Mouse (Mus musculus) heart, embryonic 16.5 days (tissue): ENCODE measurements around the gene Praf2. TPM values are rescaled to one million over a fixed set of nuclear protein-coding genes. Genes with fewer than 3 reads are reported as not detected.

ENCODE experiments used
- ATAC-seq: fragments of 200-750 bp; cut with Nextera tagmentation; replicated peaks from 2 replicates; pipeline ENCODE4 v1.8.0; 2017; ENCODE audit warnings: moderate number of reproducible peaks; ENCODE audit not compliant: insufficient read depth, low FRiP score; ENCODE audit errors: extremely low read depth
- H3K27ac ChIP-seq: fragments of 300-500 bp; sonication (generic); 2 replicates; pipeline ENCODE4 v1.5.1; 2014; ENCODE audit warnings: mild to moderate bottlenecking, low read length, control low read depth, moderate library complexity
- H3K27me3 ChIP-seq: fragments of 300-500 bp; sonication (generic); 2 replicates; pipeline ENCODE4 v1.6.1; 2014; ENCODE audit warnings: low read length, mixed read lengths; ENCODE audit not compliant: control insufficient read depth, insufficient read depth
- H3K36me3 ChIP-seq: fragments of 300-500 bp; sonication (generic); 2 replicates; pipeline ENCODE4 v1.6.1; 2014; ENCODE audit not compliant: control insufficient read depth, insufficient read depth
- H3K4me1 ChIP-seq: fragments of 300-500 bp; sonication (generic); 2 replicates; pipeline ENCODE4 v1.6.1; 2014; ENCODE audit warnings: low read length, mixed read lengths; ENCODE audit not compliant: control insufficient read depth, insufficient read depth
- H3K4me2 ChIP-seq: fragments of 300-500 bp; sonication (generic); 2 replicates; pipeline ENCODE4 v1.6.1; 2014; ENCODE audit warnings: low read depth, mild to moderate bottlenecking, control low read depth, low read length
- H3K4me3 ChIP-seq: fragments of 300-500 bp; sonication (generic); 2 replicates; pipeline ENCODE4 v1.5.1; 2014; ENCODE audit warnings: mild to moderate bottlenecking, control low read depth, low read length
- H3K9ac ChIP-seq: fragments of 300-500 bp; sonication (generic); 2 replicates; pipeline ENCODE4 v1.6.1; 2014; ENCODE audit warnings: low read length, control low read depth
- H3K9me3 ChIP-seq: fragments of 300-500 bp; sonication (generic); replicated peaks from 2 replicates; pipeline ENCODE4 v1.6.1; 2016; ENCODE audit warnings: low read length; ENCODE audit not compliant: control insufficient read depth
- WGBS: fragments of 180-500 bp; shearing (Covaris S2); extraction: QIAGEN DNeasy Blood & Tissue Kit; methylation state at CpG from one replicate; pipeline ENCODE4 v1.1.7; 2014; 5-methylcytosine and 5-hydroxymethylcytosine counted together
- polyA plus RNA-seq: library from polyadenylated mRNA; unstranded; fragments of >200 nt; fragmentation: Nextera tagmentation; extraction: Ambion mirVana; gene quantifications from 2 replicates; pipeline ENCODE4 v1.2.1, GENCODE M21; 2015

Praf2 gene
- polyA plus RNA-seq, 1 experiment from 2014 or later = 34.0 TPM

- Histone ChIP-seq H3K4me1 (peaks cover 7% of the 10 kb centered on the region), H3K4me3 (no peak overlapping the region), H3K4me2 (no peak overlapping the region), H3K27me3 (no peaks in the 10 kb centered on the region), H3K27ac (no peak overlapping the region), H3K36me3 (peaks cover 17% of the 10 kb centered on the region; the same call in 1 of the 2 replicates), H3K9ac (no peak overlapping the region), H3K9me3 (no peaks in the 10 kb centered on the region)
- 78% methylated on average over 7 of the region's 7 CpGs for WGBS
- ATAC-seq = no peak
These were observed 41.2 kb downstream of the Praf2 start for GRCm38 (mm10) chrX:7769302-7770017.

- no peaks in the 10 kb centered on the region for H3K9me3 ChIP-seq
- no peak overlapping the region for H3K4me3 ChIP-seq
- WGBS = 48% methylated on average over 2 of the region's 2 CpGs
- no peaks in the 10 kb centered on the region for H3K27me3 ChIP-seq
- no peaks in the 10 kb centered on the region for H3K4me1 ChIP-seq
- no peak overlapping the region for H3K27ac ChIP-seq
- no peak overlapping the region for H3K9ac ChIP-seq
- no peak for ATAC-seq
- H3K4me2 ChIP-seq = no peak overlapping the region
- H3K36me3 ChIP-seq = peaks cover 13% of the 10 kb centered on the region; the same call in 1 of the 2 replicates
These were observed 44.5 kb downstream of the Praf2 start for GRCm38 (mm10) chrX:7772766-7773165.

DNA sequence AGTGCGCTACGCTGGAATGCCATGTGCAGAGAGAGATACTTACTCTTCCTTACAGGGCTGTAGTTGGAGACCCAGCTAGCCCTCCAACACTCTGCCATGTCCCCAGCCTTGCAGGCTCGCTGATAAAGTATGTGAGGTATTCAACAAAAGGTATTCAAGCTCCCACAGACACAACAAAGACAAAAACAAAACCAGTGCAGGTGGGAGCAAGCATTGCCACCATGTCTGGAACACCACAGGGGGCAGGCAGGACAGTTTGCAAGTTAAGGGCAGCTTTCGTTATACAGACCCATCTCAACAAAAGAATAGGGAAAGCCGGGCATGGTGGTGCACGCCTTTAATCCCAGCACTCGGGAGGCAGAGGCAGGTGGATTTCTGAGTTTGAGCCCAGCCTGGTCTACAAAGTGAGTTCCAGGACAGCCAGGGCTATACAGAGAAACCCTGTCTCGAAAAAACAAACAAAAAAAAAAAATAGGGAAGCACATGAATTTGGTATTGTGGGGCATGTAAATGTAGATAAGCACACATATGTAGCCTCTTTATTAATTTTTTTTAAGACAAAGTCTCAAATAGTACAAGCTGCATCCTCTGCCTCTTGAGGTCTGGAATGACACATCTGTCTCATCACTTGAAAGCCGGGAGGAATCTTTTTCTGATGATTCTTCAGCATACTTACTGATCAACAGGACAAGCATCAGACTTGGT lies 47.4 kb downstream of the Praf2 start:
- no peak overlapping the region for H3K4me2 ChIP-seq
- no peaks in the 10 kb centered on the region for H3K27me3 ChIP-seq
- ATAC-seq = no peak
- 71% methylated on average over 9 of the region's 9 CpGs for WGBS
- H3K27ac ChIP-seq = no peak overlapping the region
- no peak overlapping the region for H3K4me3 ChIP-seq
- H3K36me3 ChIP-seq = peaks cover 11% of the 10 kb centered on the region; the same call in 1 of the 2 replicates
- H3K4me1 ChIP-seq = no peaks in the 10 kb centered on the region
- no peaks in the 10 kb centered on the region for H3K9me3 ChIP-seq
- no peak overlapping the region for H3K9ac ChIP-seq

DNA sequence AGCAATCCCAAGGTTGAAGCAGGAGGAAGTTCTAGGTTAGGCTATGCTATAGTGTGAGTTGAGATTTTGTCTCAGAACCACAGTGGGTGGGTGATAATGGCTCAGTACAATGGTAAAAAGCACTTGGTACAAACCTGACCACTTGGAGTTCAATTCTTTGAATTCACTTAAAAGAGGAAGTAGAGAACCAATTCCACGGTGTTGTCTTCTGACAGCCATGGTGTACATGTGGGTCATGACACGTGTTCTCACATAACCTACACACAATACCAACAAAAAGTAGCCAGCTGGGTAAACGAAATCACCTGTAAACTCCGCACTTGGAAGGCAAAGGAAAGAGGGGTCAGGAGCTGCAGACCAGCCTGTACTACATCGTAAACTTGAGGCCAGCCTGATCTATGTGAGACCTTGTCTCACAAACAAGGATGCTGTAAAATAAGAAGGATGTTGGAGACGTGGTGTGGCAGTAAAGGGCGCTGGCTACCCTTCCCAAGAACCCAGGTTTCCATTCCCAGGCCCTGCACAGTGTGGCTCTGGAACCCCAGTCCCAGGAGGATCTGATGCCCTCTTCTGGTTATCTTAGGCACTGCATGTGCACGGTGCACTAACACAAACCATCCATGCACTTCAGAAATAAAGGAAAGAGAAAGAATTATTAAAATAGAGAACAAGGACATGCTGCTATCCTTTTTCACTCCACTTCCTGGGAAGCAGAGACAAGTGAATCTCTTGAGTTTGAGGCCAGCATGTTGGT lies 48.3 kb downstream of the Praf2 start:
- no peaks in the 10 kb centered on the region for H3K4me1 ChIP-seq
- H3K27ac ChIP-seq = no peak overlapping the region
- ATAC-seq = no peak
- WGBS = 46% methylated on average over 8 of the region's 8 CpGs
- no peak overlapping the region for H3K9ac ChIP-seq
- no peak overlapping the region for H3K4me2 ChIP-seq
- H3K36me3 ChIP-seq = peaks cover 9% of the 10 kb centered on the region; the same call in 1 of the 2 replicates
- H3K9me3 ChIP-seq = no peaks in the 10 kb centered on the region
- H3K27me3 ChIP-seq = no peaks in the 10 kb centered on the region
- H3K4me3 ChIP-seq = no peak overlapping the region

DNA sequence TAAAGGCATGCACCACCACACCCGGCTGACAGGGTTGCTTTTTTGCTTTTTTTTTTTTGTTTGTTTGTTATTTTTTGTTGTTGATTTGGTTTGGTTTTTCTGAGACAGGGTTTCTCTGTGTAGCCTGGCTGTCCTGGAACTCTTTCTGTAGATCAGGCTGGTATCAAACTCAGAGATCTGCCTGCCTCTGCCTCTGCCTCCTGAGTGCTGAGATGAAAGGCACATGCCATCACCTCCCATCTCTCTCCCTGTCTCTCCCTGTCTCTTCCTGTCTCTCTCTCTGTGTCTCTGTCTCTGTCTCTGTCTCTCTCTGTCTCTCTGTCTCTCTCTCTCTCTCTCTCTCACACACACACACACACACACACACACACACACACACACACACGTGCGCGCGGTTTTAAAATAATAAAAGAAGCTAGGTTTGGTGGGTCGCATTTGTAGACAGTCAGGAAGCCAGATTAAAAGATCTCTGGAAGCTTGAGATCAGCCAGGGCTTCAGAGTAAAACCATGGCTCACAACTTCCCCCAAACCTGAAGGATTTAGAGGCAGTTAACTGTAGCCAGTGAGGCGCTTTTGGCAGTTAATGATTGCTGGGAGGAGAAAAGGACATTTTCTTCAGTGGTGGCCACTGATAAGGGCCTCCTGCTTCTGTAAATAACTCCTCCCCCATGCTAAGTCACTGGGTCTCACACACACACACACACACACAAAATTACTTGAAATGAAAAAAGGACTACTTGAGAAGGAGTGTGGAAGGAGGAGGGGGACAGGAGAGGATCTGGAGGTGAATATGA lies 50.4 kb downstream of the Praf2 start:
- no peak overlapping the region for H3K9ac ChIP-seq
- WGBS = 61% methylated on average over 7 of the region's 7 CpGs
- no peak overlapping the region for H3K4me3 ChIP-seq
- no peaks in the 10 kb centered on the region for H3K9me3 ChIP-seq
- 0 out of 2 replicates have a peak, but pooled peaks cover 2% of the 10 kb centered on the region for H3K36me3 ChIP-seq
- no peaks in the 10 kb centered on the region for H3K4me1 ChIP-seq
- H3K4me2 ChIP-seq = no peak overlapping the region
- H3K27ac ChIP-seq = no peak overlapping the region
- ATAC-seq = no peak
- H3K27me3 ChIP-seq = no peaks in the 10 kb centered on the region

GRCm38 (mm10) chrX:7779294-7779693 lies 51.1 kb downstream of the Praf2 start:
- H3K4me1 ChIP-seq = no peaks in the 10 kb centered on the region
- no peak overlapping the region for H3K27ac ChIP-seq
- no peak overlapping the region for H3K4me3 ChIP-seq
- no peak overlapping the region for H3K9ac ChIP-seq
- H3K4me2 ChIP-seq = no peak overlapping the region
- 0 out of 2 replicates have a peak, but pooled peaks cover 1% of the 10 kb centered on the region for H3K36me3 ChIP-seq
- no peak for ATAC-seq
- 16% methylated on average over 3 of the region's 3 CpGs for WGBS
- H3K27me3 ChIP-seq = no peaks in the 10 kb centered on the region
- H3K9me3 ChIP-seq = no peaks in the 10 kb centered on the region

Other genes with a start within 250 kb of the Praf2 start
- 0.06 and 0.12 TPM in 2 replicates for gene Foxp3, start 154.8 kb upstream of the Praf2 start, polyA plus RNA-seq
- 1.2 and 1.8 TPM in 2 replicates for gene Ppp1r3f, start 154.2 kb upstream of the Praf2 start, polyA plus RNA-seq
- gene Ccdc22, start 122.9 kb upstream of the Praf2 start, polyA plus RNA-seq = 20.8 and 23.0 TPM in 2 replicates
- gene Cacna1f, start 121.4 kb upstream of the Praf2 start, polyA plus RNA-seq = not detected in 2 replicates
- gene Syp, start 90.0 kb upstream of the Praf2 start, polyA plus RNA-seq = 0.95 and 1.4 TPM in 2 replicates
- 10.0 and 10.5 TPM in 2 replicates for gene Prickle3, start 71.2 kb upstream of the Praf2 start, polyA plus RNA-seq
- 142 and 150 TPM in 2 replicates for gene Plp2, start 57.0 kb upstream of the Praf2 start, polyA plus RNA-seq
- 0.60 and 1.1 TPM in 2 replicates for gene Magix, start 47.2 kb upstream of the Praf2 start, polyA plus RNA-seq
- 33.2 and 33.5 TPM in 2 replicates for gene Gpkow, start 31.3 kb upstream of the Praf2 start, polyA plus RNA-seq
- gene Wdr45, start 14.1 kb upstream of the Praf2 start, polyA plus RNA-seq = 31.5 and 35.3 TPM in 2 replicates
- not detected in 2 replicates for gene Gm45208, start 6.2 kb upstream of the Praf2 start, polyA plus RNA-seq
- 4.1 and 8.5 TPM in 2 replicates for gene Ccdc120, start 22.5 kb downstream of the Praf2 start, polyA plus RNA-seq
- gene Tfe3, start 34.1 kb downstream of the Praf2 start, polyA plus RNA-seq = 19.1 TPM in 2 replicates
- gene Gripap1, start 61.3 kb downstream of the Praf2 start, polyA plus RNA-seq = 29.8 and 30.7 TPM in 2 replicates
- 0.46 and 0.54 TPM in 2 replicates for gene Kcnd1, start 93.8 kb downstream of the Praf2 start, polyA plus RNA-seq
- 27.1 and 27.4 TPM in 2 replicates for gene Otud5, start 112.9 kb downstream of the Praf2 start, polyA plus RNA-seq
- gene Pim2, start 149.8 kb downstream of the Praf2 start, polyA plus RNA-seq = 6.1 and 6.4 TPM in 2 replicates
- 28.9 and 30.5 TPM in 2 replicates for gene Slc35a2, start 155.6 kb downstream of the Praf2 start, polyA plus RNA-seq
- 74.7 and 82.7 TPM in 2 replicates for gene Pqbp1, start 170.8 kb downstream of the Praf2 start, polyA plus RNA-seq
- gene Timm17b, start 170.9 kb downstream of the Praf2 start, polyA plus RNA-seq = 114 and 122 TPM in 2 replicates
- gene Gm10491, start 179.4 kb downstream of the Praf2 start, polyA plus RNA-seq = not detected in 2 replicates
- not detected in 2 replicates for gene Gm10490, start 181.1 kb downstream of the Praf2 start, polyA plus RNA-seq
- 0.32 and 0.42 TPM in 2 replicates for gene Pcsk1n, start 191.4 kb downstream of the Praf2 start, polyA plus RNA-seq
- gene Eras, start 200.2 kb downstream of the Praf2 start, polyA plus RNA-seq = not detected in 2 replicates
- 26.1 and 26.7 TPM in 2 replicates for gene Hdac6, start 219.4 kb downstream of the Praf2 start, polyA plus RNA-seq
- 1.1 and 1.4 TPM in 2 replicates for gene Gata1, start 249.6 kb downstream of the Praf2 start, polyA plus RNA-seq